Mouse (Mus musculus): ENCODE measurements around the gene Ipcef1.

- TF ChIP-seq CTCF (conservative IDR thresholded peaks at IDR 0.05; ENCODE audit: low read length) (no peak), POU5F1 (IDR thresholded peaks at IDR 0.05; ENCODE audit: borderline replicate concordance, low read length) (no peak), NANOG (IDR thresholded peaks at IDR 0.05; ENCODE audit: borderline replicate concordance, low read length) (no peak)
These were observed 25.7 kb upstream of the Ipcef1 start for GRCm38 (mm10) chr10:7077971-7078370.

Data from E14TG2a.4 (cell line).